Mouse (Mus musculus) olfactory bulb, adult 2 months (tissue): ENCODE data around the gene Tenm3.

Experiments
- CTCF ChIP-seq: fragments of 200-500 bp; IDR thresholded peaks from 2 replicates; pipeline ENCODE4 v1.5.1; 2012; ENCODE audit warnings: low read depth, mild to moderate bottlenecking, low read length, moderate library complexity; ENCODE audit not compliant: insufficient read depth
- POLR2A ChIP-seq: fragments of 200-500 bp; IDR thresholded peaks from 2 replicates; pipeline ENCODE4 v1.6.1; 2012; ENCODE audit warnings: mild to moderate bottlenecking, low read depth, low read length, moderate library complexity; ENCODE audit not compliant: insufficient read depth

GRCm38 (mm10) chr8:48603165-48603840 lies 240.4 kb downstream of the Tenm3 start:
- TF ChIP-seq CTCF (no peak), POLR2A (no peak)
